Mouse (Mus musculus): ENCODE measurements at regions not wholly inside any gene's neighbourhood (a gene's known extent, or its start where the extent isn't known, plus 50 kb on each side); places are given as distances from the start of the nearest gene placed in this dataset.

DNA sequence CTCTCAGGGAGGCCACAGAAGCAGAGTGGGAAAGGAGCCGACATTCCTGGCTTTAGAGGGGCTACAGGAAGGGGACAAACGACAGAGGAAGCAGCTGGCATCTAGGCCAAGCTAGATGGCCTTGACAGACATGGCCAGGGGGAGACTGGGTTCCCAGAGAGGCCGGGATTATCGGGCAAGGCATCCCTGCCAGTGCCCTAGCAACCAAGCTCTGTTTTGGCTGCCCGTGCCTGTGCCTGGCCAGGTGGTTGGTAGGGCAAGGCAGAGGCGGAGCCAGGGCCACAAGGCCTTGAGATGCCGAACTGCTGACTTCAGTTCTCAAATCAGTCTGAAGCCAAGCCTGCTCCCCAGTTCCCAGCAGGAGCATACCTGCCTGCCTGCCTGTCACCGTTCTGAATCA is 142.7 kb downstream of the Vegfa start:
- DNase-seq (ENCODE audit: low spot score), result no peak

DNA sequence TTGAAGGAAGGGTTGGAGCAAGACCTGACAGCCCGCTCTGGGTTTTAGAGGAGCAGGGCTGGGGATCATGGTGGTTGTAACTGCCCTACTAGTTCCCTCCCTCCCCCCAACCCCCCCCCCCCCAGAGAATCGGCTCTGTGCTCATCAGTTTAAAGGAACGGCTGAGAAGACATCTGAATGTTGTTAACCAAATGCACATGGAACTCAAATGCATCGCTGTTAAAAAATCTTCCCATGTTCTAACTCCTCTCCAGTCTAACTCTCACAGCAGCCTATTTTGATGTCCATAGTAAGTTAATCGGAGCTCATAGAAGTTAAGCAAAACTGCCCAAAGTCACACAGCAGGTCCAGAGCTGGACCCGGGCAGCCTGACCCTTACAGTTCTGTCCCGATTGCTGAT is 143.1 kb downstream of the Vegfa start:
- DNase-seq (ENCODE audit: low spot score), result no peak

GRCm38 (mm10) chr17:45886420-45887049 is 145.6 kb downstream of the Vegfa start:
- peak; percentile 79 for DNase-seq (ENCODE audit: low spot score)

- no peak for DNase-seq (ENCODE audit: low spot score)
These were observed 146.5 kb downstream of the Vegfa start for GRCm38 (mm10) chr17:45885461-45886336.

DNA sequence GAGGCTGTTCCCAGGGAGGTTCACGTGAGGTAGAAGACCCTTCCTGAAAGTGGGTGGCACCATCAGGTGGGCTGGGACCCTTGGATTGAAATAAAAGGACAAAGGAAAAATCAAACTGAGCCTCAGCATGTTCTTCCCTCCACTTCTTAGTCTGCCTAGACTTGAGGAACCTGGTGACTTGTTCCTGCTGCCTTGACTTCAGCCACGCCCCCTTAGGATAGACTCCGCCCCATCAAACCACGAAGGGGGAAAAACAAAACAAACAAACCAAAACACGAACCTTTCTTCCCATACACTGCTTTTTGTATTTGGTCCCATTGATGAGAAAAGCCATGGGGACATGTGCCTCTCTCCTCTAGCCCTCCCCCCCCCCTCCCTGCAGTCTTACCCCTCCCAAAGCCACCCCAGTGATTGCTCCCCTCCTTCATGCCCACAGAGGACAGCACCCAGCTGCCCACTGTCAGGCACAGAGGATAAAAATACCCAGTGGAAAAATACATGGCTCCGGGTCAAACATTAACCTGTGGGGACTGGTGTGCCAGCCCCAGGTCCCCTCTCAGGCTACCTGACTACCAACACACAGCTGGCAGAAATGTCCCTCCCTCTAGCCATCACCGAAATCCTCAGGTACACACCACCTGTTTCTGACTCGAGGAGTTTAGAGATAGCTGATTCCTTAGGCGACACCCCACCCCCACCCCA is 148.0 kb downstream of the Vegfa start:
- DNase-seq (ENCODE audit: low spot score), result no peak

DNA sequence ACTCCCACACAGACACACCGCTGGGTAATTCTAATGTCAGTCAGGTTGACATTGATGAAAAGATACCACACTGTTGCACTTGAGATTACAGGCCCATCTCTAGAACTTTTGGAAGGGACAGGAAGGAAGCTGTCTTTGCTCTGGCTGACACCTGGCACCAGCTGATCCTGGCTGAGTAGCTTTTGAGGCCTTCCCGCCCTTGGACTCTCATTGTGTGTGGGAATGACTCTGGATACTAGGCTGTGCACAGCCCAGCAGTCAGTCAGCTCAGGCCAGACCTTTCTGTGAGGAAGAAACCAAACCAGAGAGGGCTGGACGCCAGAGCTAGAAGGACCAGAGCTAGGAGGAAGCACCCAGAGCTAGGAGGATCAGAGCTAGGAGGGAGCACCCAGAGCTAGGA is 149.0 kb upstream of the 1600014C23Rik start:
- DNase-seq (ENCODE audit: low spot score), result no peak

- no peak for DNase-seq (ENCODE audit: low spot score)
These were observed 147.6 kb upstream of the 1600014C23Rik start for GRCm38 (mm10) chr17:45881284-45881683.

- DNase-seq (ENCODE audit: low spot score), result no peak
These were observed 147.1 kb upstream of the 1600014C23Rik start for GRCm38 (mm10) chr17:45880761-45881160.

GRCm38 (mm10) chr17:45879478-45880250 is 146.0 kb upstream of the 1600014C23Rik start:
- DNase-seq (ENCODE audit: low spot score), result no peak

- no peak for DNase-seq (ENCODE audit: low spot score)
These were observed 144.8 kb upstream of the 1600014C23Rik start for GRCm38 (mm10) chr17:45878394-45878793.

DNA sequence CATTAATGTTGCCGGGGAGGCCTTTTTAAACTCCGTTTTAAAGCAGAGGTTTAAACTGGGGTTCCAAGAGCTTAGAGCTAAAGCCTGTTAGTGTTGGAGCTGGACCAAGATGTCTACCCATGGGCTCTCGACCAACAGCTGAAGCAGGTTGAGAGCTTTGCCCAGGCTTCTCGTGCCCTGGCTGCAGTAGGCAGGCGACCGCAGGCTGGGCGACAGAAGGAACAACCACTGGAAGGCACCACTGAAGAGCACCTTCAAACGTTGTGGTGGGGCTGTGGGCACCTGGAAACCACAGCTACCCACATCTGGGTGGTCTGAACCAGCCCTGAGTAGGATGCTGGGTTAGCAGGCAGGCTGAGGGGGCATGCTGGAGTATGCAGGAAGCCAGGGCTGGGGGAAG is 141.7 kb upstream of the 1600014C23Rik start:
- no peak for DNase-seq (ENCODE audit: low spot score)

DNA sequence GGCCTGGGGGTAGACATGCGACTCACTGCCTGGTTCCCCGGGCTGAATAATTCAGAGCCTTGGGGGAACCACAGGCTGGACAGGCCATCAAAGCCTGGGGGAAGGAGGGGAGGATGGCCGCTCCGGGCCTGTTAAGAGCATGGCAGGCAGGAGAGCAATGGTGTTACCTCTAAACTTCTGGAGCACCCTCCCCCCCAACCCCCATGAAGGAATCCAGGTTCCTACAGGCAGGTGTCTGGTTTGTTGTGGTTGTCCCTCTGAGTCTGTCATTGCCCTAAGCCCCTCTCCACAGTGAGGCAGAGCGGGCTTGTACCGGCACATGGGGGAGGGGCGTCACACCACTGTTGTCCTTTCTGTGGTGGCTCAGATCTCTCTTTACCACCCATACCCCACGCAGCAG is 140.4 kb upstream of the 1600014C23Rik start:
- no peak for DNase-seq (ENCODE audit: low spot score)

DNA sequence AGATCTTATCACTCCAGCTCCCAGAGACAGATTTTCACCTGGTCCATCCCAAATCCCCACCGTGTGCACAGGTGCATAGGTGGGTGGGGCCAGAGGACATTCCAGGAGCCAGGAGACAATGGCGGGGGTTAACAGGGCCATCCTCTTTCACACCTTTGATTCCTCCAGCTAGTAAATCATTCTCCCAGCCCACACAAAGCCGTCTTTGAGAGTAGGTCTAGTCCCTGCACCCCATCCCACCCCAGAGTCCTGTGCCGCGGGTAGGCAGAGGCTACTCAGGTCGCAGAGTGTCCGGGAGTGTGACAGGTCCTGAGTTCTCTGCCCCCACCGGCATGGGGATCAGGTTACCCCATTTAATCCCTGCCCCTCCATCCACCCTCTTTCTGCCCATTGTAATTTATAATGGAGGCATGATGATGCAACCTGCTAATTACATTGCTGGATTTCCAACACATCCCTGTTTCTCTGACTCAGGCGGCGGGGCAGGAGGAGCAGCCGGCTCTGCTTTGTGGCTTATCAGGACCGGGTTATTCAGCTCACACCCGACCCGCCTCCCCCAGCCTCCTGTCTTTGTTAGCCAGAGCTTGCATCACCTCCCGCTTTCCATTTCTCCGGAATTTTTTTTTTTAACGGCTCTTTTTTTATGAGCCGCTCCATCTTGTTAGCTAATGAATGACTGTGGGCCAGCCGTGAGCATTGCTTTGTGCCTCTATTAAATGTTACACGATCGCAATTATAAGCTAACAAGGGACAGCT is 139.7 kb upstream of the 1600014C23Rik start:
- peak; percentile 74 for DNase-seq (ENCODE audit: low spot score)

DNA sequence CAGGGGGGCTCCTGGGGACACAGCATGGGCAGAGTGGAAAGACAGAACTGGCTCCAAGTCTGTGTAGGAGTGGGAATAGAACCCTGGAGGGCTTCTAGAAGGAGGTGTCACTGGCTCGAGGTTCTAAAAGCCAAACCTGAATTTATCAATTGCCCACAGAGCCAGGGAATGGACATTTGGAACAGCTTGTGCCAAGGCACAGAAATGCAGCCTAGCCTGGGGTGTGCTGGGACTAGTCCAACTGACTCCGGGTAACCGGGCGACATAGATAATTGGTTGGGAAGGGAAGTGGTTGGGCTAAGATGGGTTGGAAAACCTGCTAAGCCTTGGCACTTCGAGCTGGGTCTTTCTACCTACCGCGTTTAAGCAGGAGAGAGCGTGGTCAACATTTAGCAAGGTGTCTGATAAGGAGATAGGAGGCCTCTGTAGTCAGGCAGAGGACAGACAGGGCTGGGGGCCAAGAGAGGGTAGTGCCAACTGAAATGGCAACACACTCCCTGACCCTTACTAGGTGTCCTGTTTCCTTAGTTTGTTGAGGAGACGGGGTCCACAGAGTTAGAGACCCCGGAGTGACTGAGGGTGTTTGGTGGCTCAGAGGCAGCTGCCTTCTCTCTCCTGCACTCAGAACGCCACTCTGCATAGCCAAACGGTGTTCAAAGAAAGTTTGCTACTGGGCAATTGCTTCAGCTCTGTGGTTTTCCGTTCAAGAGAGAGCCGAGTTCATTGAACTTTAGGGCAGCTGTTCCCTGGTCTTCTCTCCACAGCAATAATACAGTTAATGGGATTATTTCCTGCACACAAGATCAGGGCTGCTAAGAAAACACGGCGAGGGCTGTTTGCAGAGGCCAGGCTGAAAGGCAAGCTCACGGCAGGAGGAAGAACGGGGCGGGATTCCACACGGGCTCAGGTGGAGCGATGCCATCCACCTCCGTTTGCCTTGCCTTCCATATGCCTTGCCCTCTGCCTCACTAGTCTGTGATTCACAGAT is 138.3 kb upstream of the 1600014C23Rik start:
- no peak for DNase-seq (ENCODE audit: low spot score)

DNA sequence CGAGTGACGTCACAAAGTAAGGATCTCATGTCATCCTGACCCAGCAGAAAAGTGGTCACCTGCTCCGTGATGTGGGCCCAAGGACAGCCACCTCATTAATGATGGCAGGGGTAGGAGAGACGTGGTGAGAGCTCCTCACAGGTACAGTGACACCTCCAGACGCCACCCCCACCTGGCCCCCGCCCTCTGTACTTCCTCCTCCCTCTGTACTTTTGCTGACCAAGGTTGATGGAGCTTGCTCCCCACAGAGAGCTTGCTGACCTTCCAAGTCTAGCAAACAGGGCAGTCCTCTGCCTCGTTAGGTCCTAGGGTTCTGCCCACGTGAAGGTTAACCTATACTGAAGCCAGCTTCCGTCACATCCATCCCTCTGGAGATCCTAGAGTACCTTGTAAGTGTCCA is 137.4 kb upstream of the 1600014C23Rik start:
- no peak for DNase-seq (ENCODE audit: low spot score)

DNA sequence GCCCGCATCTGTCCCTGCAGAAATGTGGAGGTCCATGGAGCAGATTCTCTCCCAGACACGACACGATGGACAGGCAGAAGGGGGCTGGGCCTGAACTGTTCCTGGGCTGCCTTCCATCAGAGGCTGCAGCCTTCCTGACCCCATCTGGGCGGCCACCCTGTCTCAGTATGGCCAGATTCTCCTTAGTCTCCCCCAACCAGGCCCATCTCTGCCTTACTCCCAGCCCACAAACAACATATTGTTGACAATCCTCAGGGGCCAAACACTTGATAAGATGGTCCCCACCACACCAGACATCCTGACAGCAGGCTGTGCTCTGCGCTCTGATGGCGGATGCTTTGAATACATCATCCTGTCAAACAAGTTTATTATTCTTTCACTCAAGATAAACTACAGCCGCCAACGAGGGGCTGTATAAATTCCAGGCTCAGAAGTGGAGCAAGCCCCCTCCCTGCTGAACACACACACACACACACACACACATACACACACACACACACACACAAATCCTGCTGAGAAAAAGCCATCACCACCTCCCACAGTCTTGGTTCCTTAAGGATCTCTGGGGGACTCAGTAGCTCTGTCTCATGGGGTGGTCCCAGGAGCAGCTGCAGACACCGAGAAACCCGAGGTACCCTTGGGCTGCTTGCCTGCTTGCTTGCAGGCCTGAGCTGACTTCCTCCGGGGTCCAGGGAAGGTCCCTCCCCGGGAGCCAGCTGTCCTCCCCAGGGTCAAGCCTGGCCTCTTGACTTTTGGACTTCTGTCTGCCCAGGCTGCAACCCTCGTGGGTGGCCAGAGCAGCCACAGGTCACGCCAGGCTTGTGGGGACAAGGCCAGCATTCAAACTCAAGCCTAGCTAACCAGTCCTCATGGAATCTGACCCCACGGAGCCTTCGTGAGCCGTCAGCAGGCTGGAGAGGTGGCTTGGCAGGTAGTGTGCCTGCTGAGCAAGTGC is 135.6 kb upstream of the 1600014C23Rik start:
- peak; percentile 48 for DNase-seq (ENCODE audit: low spot score)

DNA sequence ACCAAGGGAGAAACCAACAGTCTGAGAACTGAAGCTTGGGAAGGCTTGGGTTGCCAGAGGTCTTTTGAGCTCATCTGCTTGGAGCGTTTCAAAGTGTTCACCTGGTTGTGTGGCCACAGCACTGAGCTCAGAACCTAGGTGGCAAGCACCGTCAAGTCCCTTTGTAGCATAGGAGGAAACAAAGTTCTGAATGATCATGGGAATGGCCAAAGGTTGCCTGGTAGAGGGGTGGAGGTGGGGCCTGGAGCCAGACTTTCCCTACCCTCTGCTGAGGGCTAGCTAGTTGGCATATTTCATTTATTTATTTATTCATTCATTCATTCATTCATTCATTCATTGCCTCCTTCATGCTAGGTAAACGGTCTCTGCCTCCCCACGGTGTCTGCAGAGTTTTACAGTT is 134.9 kb upstream of the 1600014C23Rik start:
- DNase-seq (ENCODE audit: low spot score), result no peak

GRCm38 (mm10) chr17:45867727-45868126 is 134.1 kb upstream of the 1600014C23Rik start:
- DNase-seq (ENCODE audit: low spot score), result no peak

All from embryo, embryonic 10.5 days (tissue).